Mouse (Mus musculus): Measurements from ENCODE around the gene Phf21b. TPM values are rescaled to one million over a fixed set of nuclear protein-coding genes. Genes with fewer than 3 reads are reported as not detected.
A peak's percentile ranks its signal among the peaks of the same experiment; 100 is the strongest.

Phf21b gene
- total RNA-seq, 2 experiments from 2014 or later = 0.68 to 1.5 TPM

DNA sequence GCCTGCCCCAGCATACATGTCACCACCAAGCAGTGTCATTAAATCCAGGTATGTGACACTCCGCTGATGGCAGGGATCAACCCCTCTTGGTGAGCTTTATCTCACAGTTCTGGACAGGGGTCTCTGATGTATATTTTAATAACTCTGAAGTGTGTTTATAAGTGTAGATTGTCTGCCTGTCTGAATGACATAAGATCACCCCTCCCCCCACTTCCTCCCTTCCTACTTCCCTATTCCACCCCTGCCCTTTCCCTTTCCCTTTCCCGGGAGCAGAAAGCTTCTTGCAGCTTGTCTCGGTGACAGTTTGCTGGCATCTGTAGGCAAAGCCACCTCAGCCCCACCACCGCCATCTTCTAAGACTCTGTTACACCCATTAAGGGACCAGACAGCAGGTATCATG is 11.0 kb downstream of the Phf21b start:
- DNase-seq = no peak

DNA sequence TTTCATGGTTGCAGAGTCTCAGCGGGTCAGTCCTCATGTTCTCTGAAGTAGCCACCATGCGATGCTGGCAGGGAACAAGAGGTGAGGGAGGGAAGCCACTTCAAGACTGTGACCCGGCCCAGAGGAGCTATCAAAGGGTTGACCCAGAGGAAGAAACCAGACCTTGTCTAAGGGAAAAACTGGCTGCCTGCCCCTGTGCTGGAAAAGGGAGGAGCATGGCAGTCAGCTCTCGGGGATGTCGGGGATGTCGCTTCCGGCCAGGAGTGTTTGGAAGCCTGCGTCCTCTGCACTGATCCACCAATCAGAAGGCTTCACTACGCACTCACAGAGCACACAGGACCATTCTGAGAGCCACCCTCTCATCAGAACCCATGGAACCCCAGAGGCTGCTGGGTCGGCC is 12.8 kb downstream of the Phf21b start:
- no peak for DNase-seq

DNA sequence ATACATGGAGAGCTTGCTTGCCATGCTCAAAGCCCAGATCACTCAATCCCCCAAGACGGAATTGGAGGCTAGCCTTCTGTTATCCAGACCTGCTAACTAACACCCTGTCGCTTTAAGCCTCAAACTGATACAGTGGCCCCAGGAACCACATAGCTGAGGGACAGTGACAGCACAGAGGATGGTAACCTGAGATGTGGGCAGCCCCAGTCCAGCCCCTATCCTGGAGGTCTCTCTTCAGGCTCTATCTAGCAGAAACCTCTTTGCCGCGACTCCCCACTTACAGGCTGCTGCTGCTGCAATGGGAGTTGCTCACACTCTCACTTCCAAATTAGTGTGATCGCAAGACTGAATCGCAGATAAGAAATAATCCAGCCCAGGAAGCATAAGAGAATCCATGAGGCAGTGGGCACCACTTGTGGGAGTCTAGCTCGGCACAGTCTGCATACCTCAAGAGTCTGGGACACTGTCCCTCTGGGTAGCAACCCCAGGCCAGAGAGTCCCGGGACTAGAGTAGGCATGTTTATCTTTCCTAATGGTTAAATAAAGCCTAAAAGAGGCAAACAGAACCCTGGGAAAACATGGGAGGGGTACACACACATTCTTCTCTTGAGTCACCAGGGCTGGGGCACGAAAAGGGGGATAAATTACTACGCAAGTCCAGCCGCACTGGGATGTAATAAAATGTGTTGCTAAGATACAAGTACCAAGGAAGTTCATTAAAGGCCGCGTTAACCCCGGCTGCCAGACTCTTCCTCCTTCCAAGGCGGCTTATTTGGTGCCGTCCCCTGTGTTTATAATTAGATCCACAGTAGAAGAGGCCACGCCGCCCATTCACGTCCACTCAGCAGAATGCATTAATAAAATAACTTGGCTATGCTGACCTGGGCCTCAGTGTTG is 13.7 kb downstream of the Phf21b start:
- no peak for DNase-seq

DNA sequence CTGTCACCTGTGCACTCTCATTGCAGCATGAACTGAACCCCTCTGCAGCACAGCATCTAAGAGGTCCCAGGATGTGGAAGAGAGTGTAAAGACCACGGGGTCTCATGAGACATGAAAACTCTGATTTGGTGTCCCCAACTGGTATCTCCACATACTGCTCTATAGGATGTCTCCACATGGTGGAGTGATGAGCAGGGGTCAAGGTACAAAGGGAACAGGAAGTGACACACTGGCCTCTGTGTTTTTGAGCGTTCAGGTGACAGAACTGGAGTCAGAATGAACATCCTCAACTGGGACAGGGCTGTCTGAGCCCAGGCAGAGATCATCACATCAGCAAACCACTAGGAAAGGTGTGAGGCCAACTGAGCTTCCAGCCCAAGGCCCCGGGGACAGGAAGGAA is 15.3 kb downstream of the Phf21b start:
- DNase-seq = no peak

DNA sequence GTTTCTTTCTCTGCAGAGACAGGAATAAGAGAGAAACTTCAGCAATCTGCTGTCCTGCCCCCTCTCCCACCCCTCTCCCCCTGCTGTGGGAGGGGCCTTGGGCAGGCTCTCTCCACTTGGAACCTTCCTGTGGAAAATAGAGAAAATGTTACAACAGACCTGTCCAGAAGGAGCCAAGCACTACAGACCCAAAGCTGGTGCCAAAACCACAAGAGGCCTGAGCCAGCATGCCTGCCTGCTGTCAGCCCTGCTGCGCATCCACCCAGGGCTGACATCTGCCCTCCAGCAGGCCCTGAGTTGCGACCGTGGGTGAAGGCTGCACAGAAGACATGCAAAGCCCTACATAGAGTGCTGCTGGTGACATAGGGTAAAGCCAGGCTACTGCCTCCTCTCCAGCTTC is 16.3 kb downstream of the Phf21b start:
- DNase-seq = no peak

DNA sequence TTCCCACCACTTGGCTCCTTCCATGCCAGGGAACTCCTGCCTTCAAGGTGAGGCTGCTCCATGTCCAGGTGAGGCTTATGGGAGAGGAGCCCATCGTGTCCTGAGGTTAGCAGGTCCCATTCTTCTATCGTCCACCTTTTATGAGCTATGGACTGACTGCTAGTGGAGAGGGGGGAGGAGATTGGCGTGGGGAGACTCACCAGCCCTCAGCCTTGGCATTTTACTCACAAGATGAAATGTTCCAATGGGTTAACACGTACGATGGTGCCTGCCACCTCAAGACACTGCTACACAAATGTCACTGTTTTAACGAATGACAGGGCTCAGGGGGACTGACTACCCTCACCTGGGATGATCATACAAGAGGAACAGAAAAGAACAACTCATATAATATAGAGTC is 18.0 kb downstream of the Phf21b start:
- no peak for DNase-seq

DNA sequence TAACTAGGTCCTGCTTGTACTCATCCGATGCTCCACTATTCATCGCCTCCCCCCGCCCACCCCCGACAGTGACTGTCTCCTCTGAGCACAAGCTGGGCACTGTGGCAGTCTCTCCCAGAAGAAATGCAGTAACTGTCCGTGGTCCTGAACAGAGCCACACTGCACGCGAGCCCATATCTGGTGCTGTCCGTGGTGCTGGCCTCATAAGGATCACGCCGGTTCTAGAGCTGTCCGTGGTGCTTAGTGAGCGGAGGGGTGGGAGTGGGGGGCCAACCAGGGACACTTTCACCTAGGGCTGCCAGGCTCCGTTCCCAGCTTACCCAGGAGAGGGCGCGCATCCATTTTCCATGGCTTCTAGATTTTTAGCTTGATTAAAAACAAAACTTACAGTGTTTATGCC is 26.4 kb downstream of the Phf21b start:
- DNase-seq = peak; percentile 96

DNA sequence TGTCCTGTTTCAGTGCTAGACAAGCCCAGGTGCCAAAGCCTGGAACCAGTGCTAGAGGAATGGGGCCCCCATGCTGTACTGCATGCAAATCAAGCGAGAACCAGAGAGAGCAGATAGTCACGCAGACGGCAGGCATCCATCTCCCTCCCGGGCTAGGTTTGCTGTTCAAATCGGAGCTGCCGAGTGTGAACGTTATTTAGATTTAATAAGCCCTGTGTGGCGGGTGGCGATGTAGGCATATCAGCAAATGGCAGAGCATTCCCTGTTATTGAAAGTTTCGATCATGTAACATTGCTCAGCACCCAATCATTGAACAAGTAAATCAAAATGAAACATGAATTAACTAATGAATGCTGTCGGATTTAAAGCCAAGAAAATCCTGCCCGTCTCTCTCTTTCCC is 27.2 kb downstream of the Phf21b start:
- no peak for DNase-seq

DNA sequence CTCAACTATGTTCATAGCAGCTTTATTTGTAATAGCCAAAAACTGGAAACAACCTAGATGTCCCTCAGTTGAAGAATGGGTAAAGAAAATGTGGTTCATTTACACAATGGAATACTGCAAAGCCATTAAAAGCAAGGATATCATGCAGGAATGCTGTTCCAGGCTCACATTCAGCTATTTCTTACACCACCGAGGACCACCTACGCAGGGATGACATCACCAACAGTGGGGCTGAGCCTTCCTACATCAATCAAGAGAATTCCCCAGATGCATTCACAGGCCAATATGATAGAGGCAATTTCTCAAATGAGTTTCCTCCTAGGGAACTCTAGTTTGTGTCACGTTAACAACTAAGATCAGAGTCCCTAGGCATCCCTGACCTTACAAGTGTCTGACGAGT is 32.8 kb downstream of the Phf21b start:
- DNase-seq = no peak

DNA sequence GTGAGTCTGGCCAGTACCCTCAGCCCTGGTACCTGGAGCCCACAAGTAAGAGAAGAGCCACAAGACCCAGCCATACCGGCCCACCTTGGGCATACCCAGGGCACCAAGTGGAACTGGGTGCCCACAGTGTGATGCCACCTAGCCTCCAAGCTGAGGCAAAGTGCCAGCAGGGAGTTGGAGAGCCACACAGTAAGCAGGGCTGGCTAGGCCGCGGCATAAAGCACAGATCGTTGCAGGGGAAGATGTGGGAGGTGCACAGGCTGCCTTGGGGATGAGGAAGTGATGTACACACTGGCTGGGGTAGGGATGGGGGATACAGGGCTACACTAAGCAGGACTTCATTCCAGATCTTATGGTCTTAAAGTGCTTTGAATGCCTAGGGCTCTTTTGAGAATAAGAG is 35.0 kb downstream of the Phf21b start:
- DNase-seq = no peak

DNA sequence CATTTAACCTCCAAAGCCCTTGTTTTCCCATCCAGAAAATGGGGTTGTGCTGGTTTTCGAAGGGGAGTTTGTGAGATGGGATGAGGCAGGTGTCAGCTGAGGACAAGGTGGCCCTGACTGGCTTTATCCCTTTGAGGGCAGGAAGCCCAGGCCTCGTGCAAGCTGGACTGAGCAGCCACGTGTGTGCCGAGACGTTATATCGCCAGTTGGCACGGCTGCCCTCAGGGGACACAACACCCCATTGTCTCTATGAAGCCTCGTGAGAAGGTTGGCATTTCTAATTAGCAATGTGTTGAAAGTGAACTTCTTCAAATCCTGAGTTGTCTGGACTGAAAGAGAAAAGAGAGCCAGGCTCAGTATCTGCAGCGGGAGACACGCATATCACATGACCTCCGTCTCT is 37.6 kb downstream of the Phf21b start:
- no peak for DNase-seq

DNA sequence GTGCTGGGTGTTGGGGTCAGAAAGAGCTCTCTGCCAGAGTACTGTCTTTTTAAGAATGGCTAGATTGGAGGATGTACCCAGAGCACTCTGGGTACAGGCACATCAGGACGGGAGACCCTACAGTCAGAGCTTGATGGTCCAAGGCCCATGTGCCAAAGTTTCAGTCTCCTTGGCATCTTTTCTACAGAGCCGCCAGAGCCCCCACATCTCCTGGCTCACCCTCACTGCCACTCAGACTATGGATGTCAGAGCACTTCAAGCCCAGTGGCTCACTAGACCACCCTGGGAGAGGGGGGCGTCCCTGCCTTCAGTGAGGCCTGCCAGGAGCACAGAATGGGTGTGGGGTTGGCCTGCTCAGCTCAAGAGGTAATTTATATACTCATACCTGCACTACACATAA is 38.3 kb downstream of the Phf21b start:
- DNase-seq = no peak

DNA sequence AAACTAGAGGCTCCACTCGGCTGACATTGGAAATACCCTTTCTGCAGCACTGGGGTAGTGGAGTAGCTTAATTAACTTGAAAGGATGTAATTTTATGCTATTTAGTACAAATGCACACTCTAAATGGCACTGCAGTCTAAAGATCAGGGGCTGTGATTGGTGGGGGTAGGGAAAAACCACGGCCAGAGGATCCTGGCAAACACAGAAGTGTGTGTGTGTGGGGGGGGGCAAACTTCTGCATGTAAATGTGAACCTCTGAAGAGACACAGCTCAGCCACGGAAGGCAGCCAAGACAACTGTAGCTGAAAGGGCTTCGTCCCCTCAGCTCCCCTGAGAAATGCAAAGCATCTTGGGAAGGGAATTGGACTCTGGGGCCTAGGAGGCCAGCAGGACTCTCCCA is 40.7 kb downstream of the Phf21b start:
- no peak for DNase-seq

DNA sequence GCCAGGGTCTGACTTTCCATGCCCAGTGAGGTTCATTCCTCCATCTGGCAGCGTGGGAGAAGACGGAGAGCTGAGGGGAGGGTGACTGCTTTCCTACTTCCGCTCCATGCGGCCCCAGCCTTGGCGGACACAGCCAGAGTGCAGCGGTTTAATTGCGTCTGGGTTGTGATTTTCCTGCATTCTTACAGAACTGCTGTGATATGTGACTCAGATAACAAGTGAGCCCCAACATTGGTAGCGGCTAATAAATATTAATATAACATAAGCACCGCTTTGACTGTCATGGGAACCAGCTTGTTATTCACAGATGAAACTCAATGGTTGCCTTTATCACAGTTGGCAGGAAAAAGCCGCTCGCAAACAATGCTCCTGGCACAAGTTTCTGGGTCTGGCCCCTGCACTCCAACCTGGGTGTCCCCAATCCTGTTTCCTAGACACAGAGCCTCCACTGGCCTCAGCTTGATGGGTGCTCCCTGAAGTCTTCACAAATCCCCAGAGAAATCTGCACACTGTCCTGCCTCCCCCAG is 43.0 kb downstream of the Phf21b start:
- DNase-seq = no peak

DNA sequence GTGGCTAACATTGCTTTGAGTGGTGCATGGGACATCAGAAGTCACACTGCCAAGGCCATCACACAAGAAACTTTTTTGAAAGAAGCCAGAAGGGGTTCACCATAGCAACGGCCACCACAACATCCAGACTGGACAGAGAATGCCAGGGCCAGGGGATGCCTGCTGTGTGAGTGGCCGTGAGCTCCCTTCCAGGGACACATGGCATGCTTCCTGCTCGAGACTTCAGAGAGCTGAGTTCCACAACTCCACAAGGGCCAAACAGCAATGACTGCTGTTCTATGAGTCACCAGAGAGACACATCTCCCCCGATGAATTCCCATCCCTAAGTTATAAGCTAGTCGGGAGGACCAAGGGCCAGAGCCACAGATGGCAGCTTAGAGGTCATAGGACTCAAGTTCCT is 44.7 kb downstream of the Phf21b start:
- DNase-seq = no peak

DNA sequence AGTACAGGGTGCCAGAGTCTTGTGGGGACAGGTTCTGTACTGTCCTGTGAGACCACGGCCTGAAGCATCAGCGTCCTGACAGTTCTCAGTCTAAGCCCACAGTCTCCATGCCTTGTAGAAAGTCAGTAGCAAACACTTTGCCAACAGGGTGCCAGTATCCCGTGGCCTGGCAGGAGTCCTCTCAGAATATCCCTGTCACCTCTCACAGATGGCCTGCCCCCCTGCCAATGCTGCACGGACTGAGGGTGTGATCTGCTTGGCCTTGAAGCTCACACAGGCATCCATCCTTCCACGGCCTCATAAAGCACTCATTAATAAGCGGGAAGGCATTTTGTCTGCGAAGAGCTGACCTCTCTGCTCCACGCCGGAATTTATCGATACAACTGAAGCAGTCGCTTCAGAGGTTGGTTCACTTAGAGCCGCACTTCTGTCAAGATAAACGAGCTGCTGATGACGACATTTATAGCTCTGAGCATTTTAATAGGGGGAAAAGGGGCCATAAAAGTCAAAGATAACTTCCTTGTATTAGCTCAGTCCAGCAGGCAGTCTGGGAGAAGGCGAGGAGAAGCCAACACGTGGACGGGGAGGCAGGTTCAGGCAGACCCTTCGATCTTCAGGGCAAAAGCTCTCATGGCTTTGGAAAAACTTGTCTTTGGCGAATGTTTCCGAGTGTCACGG is 46.4 kb downstream of the Phf21b start:
- no peak for DNase-seq

DNA sequence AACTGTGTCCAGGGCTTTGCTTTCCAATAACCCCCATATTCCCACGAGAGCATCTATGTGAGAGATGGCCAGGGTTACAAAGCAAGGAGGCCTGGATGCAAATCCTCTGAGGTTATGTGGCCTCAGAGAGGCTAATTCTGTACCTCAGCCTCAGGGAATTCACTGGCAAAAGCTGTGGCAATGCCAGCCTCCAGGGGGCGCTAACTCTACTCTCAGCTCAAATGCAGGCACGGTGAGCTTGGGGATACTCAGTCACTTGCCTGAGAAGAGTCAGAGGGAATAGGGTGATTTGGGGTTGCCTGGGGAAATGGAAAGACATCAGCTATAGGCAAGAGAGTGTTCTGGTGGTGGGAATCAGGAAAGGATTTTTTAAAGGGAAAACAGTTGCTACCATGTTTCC is 52.2 kb downstream of the Phf21b start:
- peak; percentile 68 for DNase-seq

DNA sequence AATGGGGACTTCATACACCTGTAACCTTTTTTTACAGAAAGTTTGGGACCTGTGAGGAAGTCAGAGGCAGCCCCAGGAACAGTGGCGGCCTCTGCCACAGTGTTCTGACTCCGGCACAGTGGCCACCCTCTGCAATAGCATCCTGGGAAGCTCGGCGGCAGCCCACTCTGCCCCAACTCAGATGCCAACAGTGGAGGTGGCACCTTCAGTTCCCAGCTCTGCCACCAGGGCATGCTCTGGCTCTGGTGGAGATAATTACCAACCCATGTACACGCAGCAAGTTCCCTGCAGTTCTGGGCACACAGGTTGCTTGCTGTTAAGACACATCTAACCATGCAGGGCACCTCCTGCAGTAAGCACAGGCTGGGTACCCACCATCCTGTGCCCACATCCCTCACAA is 55.7 kb downstream of the Phf21b start:
- peak; percentile 39 for DNase-seq

DNA sequence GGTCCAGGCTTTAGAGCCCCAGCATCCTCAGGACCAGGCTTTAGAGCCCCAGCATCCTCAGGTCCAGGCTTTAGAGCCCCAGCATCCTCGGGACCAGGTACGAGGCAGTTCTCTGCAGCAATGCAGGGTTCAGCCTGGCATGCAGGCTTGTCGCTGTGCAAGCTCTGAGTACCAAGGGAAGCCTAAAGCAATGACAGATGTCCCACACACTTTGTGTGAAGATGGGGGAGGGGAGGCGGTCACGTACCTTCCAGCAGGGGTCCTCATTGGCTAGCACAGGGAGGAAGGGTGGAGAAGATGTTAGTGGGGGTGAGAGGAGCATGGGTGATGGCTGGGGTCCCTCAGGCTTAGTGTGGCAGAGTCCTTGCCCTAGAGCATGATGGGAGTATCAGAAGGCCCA is 62.2 kb downstream of the Phf21b start:
- DNase-seq = no peak

DNA sequence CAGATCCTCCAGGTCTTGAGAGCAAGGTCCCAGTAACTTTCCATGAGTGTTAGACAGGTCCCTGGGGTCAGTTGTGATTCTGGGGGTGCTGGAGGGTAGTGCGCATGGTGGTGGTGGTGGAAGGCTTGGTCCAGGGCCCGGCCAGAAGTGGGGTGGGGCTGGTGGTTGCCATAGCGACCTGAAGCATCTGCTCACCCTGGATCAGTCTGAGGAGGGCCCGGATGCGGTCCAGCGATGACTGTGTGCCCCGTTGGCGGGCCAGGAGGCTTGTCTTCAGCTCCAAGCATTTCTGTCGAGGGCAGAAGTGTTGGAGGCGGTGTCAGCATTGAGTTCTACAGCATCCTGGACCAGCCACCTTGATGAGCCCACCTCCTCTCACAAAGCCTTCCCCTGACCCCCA is 68.7 kb downstream of the Phf21b start:
- DNase-seq = no peak

DNA sequence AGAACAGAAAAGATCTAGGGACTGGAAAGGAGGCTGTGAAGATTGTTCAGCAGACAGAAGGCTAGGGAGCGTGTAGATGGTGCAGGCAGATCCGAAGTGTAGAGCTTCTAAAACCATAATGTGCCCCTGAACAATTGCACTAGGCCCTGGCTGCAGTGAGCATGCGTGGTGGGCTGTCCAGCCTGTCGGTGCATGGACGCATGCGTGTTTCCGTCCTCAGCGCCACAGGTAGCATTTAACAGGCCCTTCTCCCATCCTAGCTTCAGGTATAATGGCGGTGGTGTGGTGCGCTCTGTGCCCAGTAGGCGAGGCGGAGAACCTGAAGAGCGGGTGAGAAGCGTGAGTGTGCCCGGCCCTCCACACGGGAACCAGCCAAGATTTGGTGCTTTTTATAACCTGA is 71.0 kb downstream of the Phf21b start:
- no peak for DNase-seq

DNA sequence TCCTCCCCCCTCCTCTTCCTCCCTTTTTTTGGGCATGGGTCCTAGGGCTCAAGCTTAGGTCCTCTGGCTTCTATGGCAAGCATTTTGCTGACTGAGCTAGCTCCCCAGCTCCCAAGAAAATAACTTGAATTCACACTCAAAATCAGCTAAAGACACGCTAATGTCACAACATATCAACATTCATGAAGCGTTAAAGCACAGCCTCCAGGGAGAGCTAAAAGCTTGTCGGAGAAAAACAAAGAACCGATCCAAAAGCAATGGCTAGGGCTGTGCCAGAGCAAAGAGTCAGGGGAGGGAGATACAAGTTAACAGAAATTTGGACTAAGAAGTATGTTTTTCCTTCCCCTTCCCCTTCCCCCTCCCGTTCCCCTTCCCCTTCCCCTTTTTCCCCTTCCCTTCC is 77.3 kb downstream of the Phf21b start:
- DNase-seq = no peak

DNA sequence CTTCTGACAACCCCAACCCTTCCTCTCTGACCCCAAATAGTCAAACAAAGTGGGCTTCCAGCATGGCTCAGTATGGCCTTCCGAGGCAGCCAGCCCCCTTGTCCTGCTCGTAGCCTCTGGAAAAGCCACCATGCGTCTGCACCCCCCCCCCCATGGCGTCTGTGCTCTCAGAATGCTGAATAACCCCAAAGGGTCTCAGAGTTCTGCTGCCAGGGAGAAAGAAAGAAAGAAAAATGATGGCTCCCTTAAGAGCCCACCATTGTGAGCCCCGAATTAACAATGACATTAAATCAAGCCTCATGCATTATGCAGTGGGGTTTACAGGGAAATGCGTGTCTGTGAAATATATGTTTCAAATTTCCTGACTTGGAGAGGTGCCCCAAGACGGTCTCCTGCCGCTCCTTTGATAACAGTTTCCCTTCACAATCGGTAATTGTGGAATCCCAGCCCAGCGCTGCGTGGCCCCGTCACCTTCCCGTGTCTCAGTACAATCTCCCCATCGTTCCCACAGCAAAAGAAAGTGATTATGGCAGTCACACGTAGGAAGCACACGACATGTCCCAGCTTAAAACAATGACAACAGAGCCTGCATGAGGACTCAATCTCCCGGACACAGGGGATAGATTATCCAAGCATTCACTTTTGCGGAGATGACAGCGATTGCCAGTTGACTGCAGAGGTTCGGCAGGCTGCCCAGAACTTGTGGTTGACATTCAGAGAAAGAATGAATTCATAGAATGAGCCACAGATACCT is 80.3 kb downstream of the Phf21b start:
- DNase-seq = no peak
